Mouse (Mus musculus) liver, embryonic 12.5 days (tissue): ENCODE measurements around the gene Mta3. TPM values are rescaled to one million over a fixed set of nuclear protein-coding genes. Genes with fewer than 3 reads are reported as not detected.

ENCODE experiments used
- ATAC-seq: fragments of 200-750 bp; cut with Nextera tagmentation; 2 replicates; pipeline ENCODE4 v1.8.0; 2017; ENCODE audit warnings: moderate number of reproducible peaks, mild to moderate bottlenecking, moderate library complexity
- H3K27ac ChIP-seq: fragments of 300-500 bp; sonication (generic); 2 replicates; pipeline ENCODE4 v1.5.1; 2016; ENCODE audit warnings: mild to moderate bottlenecking
- H3K27me3 ChIP-seq: fragments of 300-500 bp; sonication (generic); replicated peaks from 2 replicates; pipeline ENCODE4 v1.6.1; 2016; ENCODE audit warnings: mild to moderate bottlenecking, moderate library complexity
- H3K36me3 ChIP-seq: fragments of 300-500 bp; sonication (generic); 2 replicates; pipeline ENCODE4 v1.6.1; 2016; ENCODE audit warnings: mild to moderate bottlenecking, moderate library complexity
- H3K4me1 ChIP-seq: fragments of 300-500 bp; sonication (generic); 2 replicates; pipeline ENCODE4 v1.6.1; 2016
- H3K4me2 ChIP-seq: fragments of 300-500 bp; sonication (generic); 2 replicates; pipeline ENCODE4 v1.6.1; 2016; ENCODE audit warnings: mild to moderate bottlenecking, moderate library complexity
- H3K4me3 ChIP-seq: fragments of 300-500 bp; sonication (generic); 2 replicates; pipeline ENCODE4 v1.5.1; 2016; ENCODE audit warnings: mild to moderate bottlenecking, moderate library complexity
- H3K9ac ChIP-seq: fragments of 300-500 bp; sonication (generic); 2 replicates; pipeline ENCODE4 v1.6.1; 2016; ENCODE audit warnings: mild to moderate bottlenecking, moderate library complexity
- H3K9me3 ChIP-seq: fragments of 300-500 bp; sonication (generic); replicated peaks from 2 replicates; pipeline ENCODE4 v1.6.1; 2016; ENCODE audit warnings: mild to moderate bottlenecking, moderate library complexity
- WGBS: fragments of 180-500 bp; shearing (Covaris S2); methylation state at CpG from one replicate; pipeline ENCODE4 v1.1.7; 2016; ENCODE audit not compliant: insufficient replicate concordance; 5-methylcytosine and 5-hydroxymethylcytosine counted together
- polyA plus RNA-seq: library from polyadenylated mRNA; unstranded; fragments of >200 nt; fragmentation: Nextera tagmentation; extraction: Ambion mirVana; gene quantifications from 2 replicates; pipeline ENCODE4 v1.2.1, GENCODE M21; 2016

The Mta3 gene
- polyA plus RNA-seq, 1 experiment from 2014 or later: 60.2 TPM

- Histone ChIP-seq H3K9me3 (no peaks in the 10 kb centered on the region), H3K9ac (no peak overlapping the region), H3K4me3 (no peak overlapping the region), H3K27ac (no peak overlapping the region), H3K36me3 (peaks cover 62% of the 10 kb centered on the region), H3K4me1 (0 out of 2 replicates have a peak, but pooled peaks cover 6% of the 10 kb centered on the region), H3K4me2 (no peak overlapping the region), H3K27me3 (no peaks in the 10 kb centered on the region)
- WGBS: 86% methylated on average over 11 of the region's 11 CpGs
- ATAC-seq: no peak
Measured at GRCm38 (mm10) chr17:83799506-83800050, 93.6 kb downstream of the Mta3 start.

DNA sequence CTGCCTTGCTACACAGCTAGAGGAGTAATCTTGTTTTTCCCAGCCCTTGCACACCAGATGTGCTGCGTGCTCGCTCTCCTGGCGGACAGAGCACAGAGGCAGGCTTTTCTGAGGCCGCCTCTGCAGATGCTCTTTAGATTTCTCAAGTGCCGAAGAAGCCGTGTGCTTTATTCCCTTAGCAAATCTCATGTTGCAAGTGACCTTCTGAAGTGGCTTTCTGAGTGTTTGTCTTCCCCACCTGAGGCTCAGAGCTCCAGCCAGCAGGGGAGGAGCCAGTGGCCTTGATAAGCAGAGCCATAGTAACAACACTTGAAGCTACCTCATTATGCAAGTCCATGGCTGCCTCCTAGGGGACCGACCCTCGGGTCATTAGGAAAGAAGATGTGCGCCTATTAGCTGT lies 98.0 kb downstream of the Mta3 start:
- Histone ChIP-seq H3K4me1 (peaks cover 32% of the 10 kb centered on the region), H3K9me3 (no peaks in the 10 kb centered on the region), H3K4me3 (no peak overlapping the region), H3K27ac (no peak overlapping the region), H3K9ac (no peak overlapping the region), H3K4me2 (no peak overlapping the region), H3K36me3 (peaks cover 83% of the 10 kb centered on the region), H3K27me3 (no peaks in the 10 kb centered on the region)
- WGBS: 81% methylated on average over 9 of the region's 9 CpGs
- no peak for ATAC-seq

DNA sequence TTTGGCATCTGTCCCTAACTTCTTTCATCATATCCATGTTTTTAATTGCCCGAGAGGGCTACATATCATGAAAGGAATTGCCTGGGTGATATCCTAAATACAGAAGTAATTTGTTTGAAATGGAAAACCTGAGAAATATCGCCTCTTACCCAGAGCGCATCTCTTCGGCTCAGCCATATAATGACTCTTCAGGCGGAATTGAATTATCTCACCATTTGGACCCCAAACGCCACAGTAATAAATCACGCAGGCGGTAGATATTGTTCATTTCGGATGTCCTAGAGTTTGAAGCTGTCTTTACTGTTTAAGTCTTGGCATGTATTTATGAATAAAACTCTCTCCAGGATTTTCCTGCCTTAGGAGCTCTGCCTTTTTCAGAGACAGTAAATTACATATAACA lies 99.1 kb downstream of the Mta3 start:
- Histone ChIP-seq H3K4me2 (no peak overlapping the region), H3K9me3 (no peaks in the 10 kb centered on the region), H3K27me3 (no peaks in the 10 kb centered on the region), H3K9ac (no peak overlapping the region), H3K4me1 (peaks cover 43% of the 10 kb centered on the region), H3K27ac (no peak overlapping the region), H3K4me3 (no peak overlapping the region), H3K36me3 (peaks cover 81% of the 10 kb centered on the region)
- no peak for ATAC-seq
- 90% methylated on average over 9 of the region's 9 CpGs for WGBS

GRCm38 (mm10) chr17:83807345-83807744 lies 101.4 kb downstream of the Mta3 start:
- H3K4me1 ChIP-seq: peaks cover 55% of the 10 kb centered on the region
- WGBS: 18% methylated on average over 7 of the region's 7 CpGs
- H3K4me2 ChIP-seq: no peak overlapping the region
- no peak overlapping the region for H3K9ac ChIP-seq
- peaks cover 79% of the 10 kb centered on the region for H3K36me3 ChIP-seq
- no peak overlapping the region for H3K4me3 ChIP-seq
- H3K27me3 ChIP-seq: no peaks in the 10 kb centered on the region
- H3K27ac ChIP-seq: peak overlapping the region; percentile 70
- ATAC-seq: peak; percentile 22; the same call in 1 of the 2 replicates
- H3K9me3 ChIP-seq: no peaks in the 10 kb centered on the region

DNA sequence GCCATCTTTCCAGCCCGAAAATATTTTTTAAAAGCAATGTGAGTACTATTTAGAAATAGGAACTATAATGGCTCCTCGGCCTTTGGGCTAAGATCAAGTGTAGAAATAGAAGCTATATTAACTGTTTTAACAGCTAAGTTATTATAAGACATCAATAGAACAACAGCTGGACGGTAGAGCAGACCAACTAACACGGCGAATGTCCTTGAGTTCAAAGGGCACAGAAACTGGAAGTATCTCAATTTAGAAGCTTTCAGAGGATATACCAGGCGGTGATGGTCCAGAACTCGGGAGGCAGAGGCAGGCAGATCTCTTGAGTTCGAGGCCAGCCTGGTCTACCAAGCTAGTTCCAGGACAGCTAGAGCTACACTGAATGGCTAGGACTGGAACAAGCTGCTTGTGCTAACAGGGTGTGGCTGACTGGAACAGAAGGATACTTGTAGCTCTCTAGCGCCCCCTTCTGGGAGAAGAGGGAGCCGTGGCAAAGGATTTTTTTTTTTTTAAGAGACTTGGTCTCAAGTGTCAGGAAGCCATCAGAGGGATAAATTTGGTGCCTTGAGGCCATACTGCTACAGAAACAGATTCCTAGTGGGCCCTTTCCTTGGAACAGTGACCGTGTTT lies 101.9 kb downstream of the Mta3 start:
- no peaks in the 10 kb centered on the region for H3K9me3 ChIP-seq
- ATAC-seq: no peak
- no peak overlapping the region for H3K4me3 ChIP-seq
- no peak overlapping the region for H3K4me2 ChIP-seq
- no peaks in the 10 kb centered on the region for H3K27me3 ChIP-seq
- H3K4me1 ChIP-seq: peaks cover 60% of the 10 kb centered on the region
- H3K36me3 ChIP-seq: peaks cover 79% of the 10 kb centered on the region
- peak overlapping the region; percentile 86 for H3K27ac ChIP-seq
- H3K9ac ChIP-seq: 0 out of 2 replicates have a peak overlapping the region, but pooled peaks have one; percentile 37
- WGBS: 63% methylated on average over 11 of the region's 11 CpGs

DNA sequence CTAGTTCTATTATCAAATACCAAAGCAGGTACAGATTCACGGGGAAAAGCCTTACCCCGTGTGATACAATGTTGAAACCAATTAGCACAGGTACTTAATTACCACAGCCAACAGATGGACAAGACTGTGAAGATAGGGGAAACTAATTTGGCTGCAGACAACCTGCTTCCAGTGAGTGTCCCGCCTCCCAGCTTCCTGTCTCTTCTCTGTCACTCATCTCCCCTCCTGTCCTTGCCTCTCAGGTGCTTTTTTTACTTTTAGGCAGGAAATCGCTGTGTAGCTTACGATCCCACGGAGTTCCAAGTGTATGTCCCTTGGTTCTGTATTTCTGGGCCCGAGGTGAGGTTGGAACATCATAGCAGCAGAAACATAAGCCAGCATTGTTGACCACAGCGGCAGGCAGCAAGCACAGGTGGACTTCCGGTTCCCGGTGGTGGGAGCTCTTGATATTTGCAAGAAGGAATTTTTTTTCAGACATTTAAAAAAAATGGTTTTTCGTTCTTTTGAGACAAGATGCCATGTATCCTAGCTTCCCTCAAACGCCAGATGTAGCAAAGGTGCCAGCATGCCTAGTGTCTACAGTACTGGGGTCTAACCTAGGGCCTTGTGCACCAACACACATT lies 102.6 kb downstream of the Mta3 start:
- peak overlapping the region; percentile 40; the same call in 1 of the 2 replicates for H3K9ac ChIP-seq
- peak overlapping the region; percentile 86 for H3K27ac ChIP-seq
- H3K27me3 ChIP-seq: no peaks in the 10 kb centered on the region
- 67% methylated on average over 12 of the region's 12 CpGs for WGBS
- H3K4me2 ChIP-seq: peak overlapping the region; percentile 61
- no peak overlapping the region for H3K4me3 ChIP-seq
- no peaks in the 10 kb centered on the region for H3K9me3 ChIP-seq
- peaks cover 72% of the 10 kb centered on the region for H3K36me3 ChIP-seq
- no peak; the same call in 1 of the 2 replicates for ATAC-seq
- peaks cover 63% of the 10 kb centered on the region for H3K4me1 ChIP-seq

- H3K9me3 ChIP-seq: no peaks in the 10 kb centered on the region
- 0 out of 2 replicates have a peak overlapping the region, but pooled peaks have one; percentile 14 for H3K4me3 ChIP-seq
- H3K4me1 ChIP-seq: peaks cover 61% of the 10 kb centered on the region
- peaks cover 67% of the 10 kb centered on the region for H3K36me3 ChIP-seq
- peak overlapping the region; percentile 86 for H3K27ac ChIP-seq
- whole genome bisulfite sequencing: 46% methylated on average over 17 of the region's 17 CpGs
- no peaks in the 10 kb centered on the region for H3K27me3 ChIP-seq
- peak; percentile 95 for ATAC-seq
- H3K9ac ChIP-seq: peak overlapping the region; percentile 54
- H3K4me2 ChIP-seq: peak overlapping the region; percentile 61
Measured at GRCm38 (mm10) chr17:83809197-83809829, 103.3 kb downstream of the Mta3 start.

GRCm38 (mm10) chr17:83810285-83810684 lies 104.3 kb downstream of the Mta3 start:
- peaks cover 60% of the 10 kb centered on the region for H3K36me3 ChIP-seq
- H3K27me3 ChIP-seq: no peaks in the 10 kb centered on the region
- no peak overlapping the region for H3K4me3 ChIP-seq
- peak; percentile 66 for ATAC-seq
- H3K9me3 ChIP-seq: no peaks in the 10 kb centered on the region
- H3K4me1 ChIP-seq: peaks cover 61% of the 10 kb centered on the region
- H3K9ac ChIP-seq: no peak overlapping the region
- H3K27ac ChIP-seq: peak overlapping the region; percentile 86
- H3K4me2 ChIP-seq: peak overlapping the region; percentile 61
- WGBS: 45% methylated on average over 5 of the region's 5 CpGs

GRCm38 (mm10) chr17:83812200-83812944 lies 106.4 kb downstream of the Mta3 start:
- Histone ChIP-seq H3K36me3 (peaks cover 39% of the 10 kb centered on the region), H3K27ac (no peak overlapping the region), H3K4me1 (peaks cover 56% of the 10 kb centered on the region), H3K9me3 (no peaks in the 10 kb centered on the region), H3K4me3 (no peak overlapping the region), H3K27me3 (no peaks in the 10 kb centered on the region), H3K4me2 (no peak overlapping the region), H3K9ac (no peak overlapping the region)
- WGBS: 88% methylated on average over 17 of the region's 17 CpGs
- no peak for ATAC-seq

- ATAC-seq: no peak
- Histone ChIP-seq H3K9ac (no peak overlapping the region), H3K4me2 (no peak overlapping the region), H3K9me3 (no peaks in the 10 kb centered on the region), H3K4me1 (peaks cover 49% of the 10 kb centered on the region), H3K27ac (no peak overlapping the region), H3K4me3 (no peak overlapping the region), H3K27me3 (no peaks in the 10 kb centered on the region), H3K36me3 (peaks cover 37% of the 10 kb centered on the region)
- WGBS: 77% methylated on average over 4 of the region's 4 CpGs
Measured at GRCm38 (mm10) chr17:83813050-83813449, 107.1 kb downstream of the Mta3 start.

DNA sequence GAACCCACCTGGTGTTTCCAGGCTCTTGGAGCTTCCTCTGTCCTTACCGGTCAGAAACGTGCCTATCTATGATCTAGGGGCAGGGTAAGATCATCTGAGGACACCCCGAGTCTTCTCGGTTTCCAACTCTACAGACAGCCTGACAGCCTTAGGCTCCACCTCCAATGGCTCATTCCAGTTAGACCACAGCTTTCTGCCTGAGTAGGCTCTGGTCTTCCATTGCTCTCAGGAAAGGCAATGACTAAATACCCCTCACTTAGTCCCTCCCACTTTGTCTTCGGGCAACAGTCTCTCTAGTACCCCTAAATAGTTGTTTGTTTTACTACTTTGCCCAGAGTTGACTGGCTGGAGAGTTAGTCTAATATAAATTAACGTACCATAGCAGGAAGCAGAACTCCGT lies 111.0 kb downstream of the Mta3 start:
- ATAC-seq: no peak
- whole genome bisulfite sequencing: 60% methylated on average over 7 of the region's 7 CpGs
- H3K9ac ChIP-seq: no peak overlapping the region

More for the DNA sequence above, 111.0 kb downstream of the Mta3 start:
- Histone ChIP-seq H3K4me3 (no peak overlapping the region), H3K4me2 (no peak overlapping the region), H3K9me3 (no peaks in the 10 kb centered on the region), H3K4me1 (peaks cover 19% of the 10 kb centered on the region), H3K36me3 (peaks cover 11% of the 10 kb centered on the region; the same call in 1 of the 2 replicates), H3K27me3 (no peaks in the 10 kb centered on the region), H3K27ac (no peak overlapping the region)
